Mouse (Mus musculus) kidney, embryonic 14.5 days (tissue): ENCODE measurements around the gene D430042O09Rik. TPM values are rescaled to one million over a fixed set of nuclear protein-coding genes. Genes with fewer than 3 reads are reported as not detected.

Experiments
- ATAC-seq: fragments of 200-750 bp; cut with Nextera tagmentation; 2 replicates; pipeline ENCODE4 v1.8.0; 2017; ENCODE audit warnings: moderate number of reproducible peaks, mild to moderate bottlenecking, moderate TSS enrichment, moderate library complexity; ENCODE audit not compliant: low FRiP score, low TSS enrichment
- H3K27ac ChIP-seq: fragments of 300-500 bp; sonication (generic); 2 replicates; pipeline ENCODE4 v1.5.1; 2014; ENCODE audit warnings: low read depth, mild to moderate bottlenecking, low read length, moderate library complexity, mixed read lengths
- H3K27me3 ChIP-seq: fragments of 300-500 bp; sonication (generic); 2 replicates; pipeline ENCODE4 v1.6.1; 2014; ENCODE audit warnings: mild to moderate bottlenecking, low read length; ENCODE audit not compliant: control insufficient read depth, insufficient read depth
- H3K36me3 ChIP-seq: fragments of 300-500 bp; sonication (generic); 2 replicates; pipeline ENCODE4 v1.6.1; 2014; ENCODE audit warnings: low read length, mixed read lengths; ENCODE audit not compliant: control insufficient read depth, insufficient read depth
- H3K4me1 ChIP-seq: fragments of 300-500 bp; sonication (generic); 2 replicates; pipeline ENCODE4 v1.6.1; 2014; ENCODE audit warnings: low read length, mixed read lengths; ENCODE audit not compliant: control insufficient read depth, insufficient read depth
- H3K4me2 ChIP-seq: fragments of 300-500 bp; sonication (generic); replicated peaks from 2 replicates; pipeline ENCODE4 v1.6.1; 2014; ENCODE audit warnings: low read depth, mild to moderate bottlenecking, low read length
- H3K4me3 ChIP-seq: fragments of 300-500 bp; sonication (generic); 2 replicates; pipeline ENCODE4 v1.5.1; 2014; ENCODE audit warnings: mild to moderate bottlenecking, low read length
- H3K9ac ChIP-seq: fragments of 300-500 bp; sonication (generic); 2 replicates; pipeline ENCODE4 v1.6.1; 2014; ENCODE audit warnings: low read depth, mild to moderate bottlenecking, low read length, moderate library complexity
- H3K9me3 ChIP-seq: fragments of 300-500 bp; sonication (generic); 2 replicates; pipeline ENCODE4 v1.6.1; 2016; ENCODE audit warnings: low read length; ENCODE audit not compliant: control insufficient read depth
- WGBS: fragments of 180-500 bp; shearing (Covaris S2); extraction: QIAGEN DNeasy Blood & Tissue Kit; methylation state at CpG from one replicate; pipeline ENCODE4 v1.1.7; 2014; 5-methylcytosine and 5-hydroxymethylcytosine counted together
- polyA plus RNA-seq: library from polyadenylated mRNA; unstranded; fragments of >200 nt; fragmentation: Nextera tagmentation; extraction: Ambion mirVana; gene quantifications from 2 replicates; pipeline ENCODE4 v1.2.1, GENCODE M21; 2014

The D430042O09Rik gene
- polyA plus RNA-seq, 1 experiment from 2014 or later = 11.5 TPM

- peaks cover 12% of the 10 kb centered on the region; the same call in 1 of the 2 replicates for H3K4me1 ChIP-seq
- no peaks in the 10 kb centered on the region for H3K36me3 ChIP-seq
- no peak for ATAC-seq
- no peak overlapping the region for H3K9ac ChIP-seq
- no peaks in the 10 kb centered on the region for H3K9me3 ChIP-seq
- no peak overlapping the region for H3K27ac ChIP-seq
- H3K4me3 ChIP-seq = no peak overlapping the region
- no peaks in the 10 kb centered on the region for H3K27me3 ChIP-seq
- 84% methylated on average over 5 of the region's 5 CpGs for WGBS
- no peak overlapping the region for H3K4me2 ChIP-seq
These were observed 120.9 kb downstream of the D430042O09Rik start for GRCm38 (mm10) chr7:125828561-125828960.

GRCm38 (mm10) chr7:125829121-125829666 is 121.5 kb downstream of the D430042O09Rik start:
- 70% methylated on average over 3 of the region's 3 CpGs for WGBS
- ATAC-seq = no peak
- Histone ChIP-seq H3K4me1 (peaks cover 12% of the 10 kb centered on the region; the same call in 1 of the 2 replicates), H3K4me2 (no peak overlapping the region), H3K27me3 (no peaks in the 10 kb centered on the region), H3K4me3 (no peak overlapping the region), H3K9ac (no peak overlapping the region), H3K9me3 (no peaks in the 10 kb centered on the region), H3K27ac (no peak overlapping the region), H3K36me3 (no peaks in the 10 kb centered on the region)

GRCm38 (mm10) chr7:125832767-125833166 is 125.1 kb downstream of the D430042O09Rik start:
- no peak overlapping the region for H3K4me2 ChIP-seq
- H3K27me3 ChIP-seq = no peaks in the 10 kb centered on the region
- H3K27ac ChIP-seq = no peak overlapping the region
- H3K4me3 ChIP-seq = no peak overlapping the region
- no peak overlapping the region for H3K9ac ChIP-seq
- peaks cover 6% of the 10 kb centered on the region; the same call in 1 of the 2 replicates for H3K4me1 ChIP-seq
- H3K36me3 ChIP-seq = no peaks in the 10 kb centered on the region
- 75% methylated on average over 1 of the region's 1 CpGs for WGBS
- ATAC-seq = no peak
- no peaks in the 10 kb centered on the region for H3K9me3 ChIP-seq

GRCm38 (mm10) chr7:125833471-125833870 is 125.8 kb downstream of the D430042O09Rik start:
- WGBS = 92% methylated on average over 2 of the region's 2 CpGs
- H3K27ac ChIP-seq = no peak overlapping the region
- H3K9ac ChIP-seq = no peak overlapping the region
- H3K9me3 ChIP-seq = no peaks in the 10 kb centered on the region
- ATAC-seq = no peak
- no peaks in the 10 kb centered on the region for H3K36me3 ChIP-seq
- H3K4me3 ChIP-seq = no peak overlapping the region
- H3K4me1 ChIP-seq = peaks cover 3% of the 10 kb centered on the region; the same call in 1 of the 2 replicates
- no peak overlapping the region for H3K4me2 ChIP-seq
- no peaks in the 10 kb centered on the region for H3K27me3 ChIP-seq

GRCm38 (mm10) chr7:125838078-125838742 is 130.5 kb downstream of the D430042O09Rik start:
- no peaks in the 10 kb centered on the region for H3K27me3 ChIP-seq
- 69% methylated on average over 5 of the region's 5 CpGs for WGBS
- peaks cover under 1% of the 10 kb centered on the region; the same call in 1 of the 2 replicates for H3K36me3 ChIP-seq
- no peak overlapping the region for H3K4me2 ChIP-seq
- H3K9me3 ChIP-seq = no peaks in the 10 kb centered on the region
- H3K4me3 ChIP-seq = no peak overlapping the region
- no peaks in the 10 kb centered on the region for H3K4me1 ChIP-seq
- no peak overlapping the region for H3K27ac ChIP-seq
- no peak for ATAC-seq
- H3K9ac ChIP-seq = no peak overlapping the region

GRCm38 (mm10) chr7:125845611-125846010 is 137.9 kb downstream of the D430042O09Rik start:
- H3K27me3 ChIP-seq = no peaks in the 10 kb centered on the region
- no peak for ATAC-seq
- H3K36me3 ChIP-seq = peaks cover 3% of the 10 kb centered on the region; the same call in 1 of the 2 replicates
- no peaks in the 10 kb centered on the region for H3K9me3 ChIP-seq
- H3K4me1 ChIP-seq = no peaks in the 10 kb centered on the region
- H3K9ac ChIP-seq = no peak overlapping the region
- H3K4me2 ChIP-seq = no peak overlapping the region
- H3K4me3 ChIP-seq = no peak overlapping the region
- WGBS = 59% methylated on average over 1 of the region's 1 CpGs
- no peak overlapping the region for H3K27ac ChIP-seq

- Histone ChIP-seq H3K9me3 (no peaks in the 10 kb centered on the region), H3K4me2 (no peak overlapping the region), H3K4me1 (no peaks in the 10 kb centered on the region), H3K36me3 (peaks cover 5% of the 10 kb centered on the region; the same call in 1 of the 2 replicates), H3K27ac (no peak overlapping the region), H3K4me3 (no peak overlapping the region), H3K27me3 (no peaks in the 10 kb centered on the region), H3K9ac (no peak overlapping the region)
- WGBS = 80% methylated on average over 8 of the region's 8 CpGs
- ATAC-seq = no peak
These were observed 139.3 kb downstream of the D430042O09Rik start for GRCm38 (mm10) chr7:125846866-125847527.

- no peak for ATAC-seq
- no peaks in the 10 kb centered on the region for H3K9me3 ChIP-seq
- no peak overlapping the region for H3K9ac ChIP-seq
- H3K4me1 ChIP-seq = no peaks in the 10 kb centered on the region
- 95% methylated on average over 2 of the region's 2 CpGs for WGBS
- H3K36me3 ChIP-seq = peaks cover 5% of the 10 kb centered on the region; the same call in 1 of the 2 replicates
- no peak overlapping the region for H3K4me3 ChIP-seq
- no peaks in the 10 kb centered on the region for H3K27me3 ChIP-seq
- no peak overlapping the region for H3K4me2 ChIP-seq
- H3K27ac ChIP-seq = no peak overlapping the region
These were observed 139.8 kb downstream of the D430042O09Rik start for GRCm38 (mm10) chr7:125847528-125847866.

- H3K4me3 ChIP-seq = no peak overlapping the region
- no peak overlapping the region for H3K4me2 ChIP-seq
- peaks cover 4% of the 10 kb centered on the region; the same call in 1 of the 2 replicates for H3K36me3 ChIP-seq
- H3K9ac ChIP-seq = no peak overlapping the region
- H3K4me1 ChIP-seq = peaks cover 10% of the 10 kb centered on the region
- no peaks in the 10 kb centered on the region for H3K9me3 ChIP-seq
- no peak overlapping the region for H3K27ac ChIP-seq
- ATAC-seq = no peak
- no peaks in the 10 kb centered on the region for H3K27me3 ChIP-seq
- 67% methylated on average over 3 of the region's 3 CpGs for WGBS
These were observed 151.9 kb downstream of the D430042O09Rik start for GRCm38 (mm10) chr7:125859564-125859963.
